Mouse (Mus musculus): Measurements from ENCODE around the gene Csmd2.

- TF ChIP-seq CTCF (IDR thresholded peaks at IDR 0.05; ENCODE audit: extremely low read depth, insufficient read depth, insufficient read length, insufficient replicate concordance), result no peak
- TF ChIP-seq POLR2A (IDR thresholded peaks at IDR 0.05; ENCODE audit: low read depth, low read length), result no peak
Observed at GRCm38 (mm10) chr4:128248676-128249075, 261.0 kb downstream of the Csmd2 start.

Measured in spleen, adult 2 months (tissue).